Mouse (Mus musculus): ENCODE measurements at regions not wholly inside any gene's neighbourhood (a gene's known extent, or its start where the extent isn't known, plus 50 kb on each side); places are given as distances from the start of the nearest gene placed in this dataset.

GRCm38 (mm10) chr7:138593344-138593743 is 195.8 kb upstream of the Tcerg1l start:
- H3K36me3 ChIP-seq (ENCODE audit: control insufficient read depth, insufficient read depth, low read length): no peaks in the 10 kb centered on the region
- WGBS: 72% methylated on average over 2 of the region's 2 CpGs

DNA sequence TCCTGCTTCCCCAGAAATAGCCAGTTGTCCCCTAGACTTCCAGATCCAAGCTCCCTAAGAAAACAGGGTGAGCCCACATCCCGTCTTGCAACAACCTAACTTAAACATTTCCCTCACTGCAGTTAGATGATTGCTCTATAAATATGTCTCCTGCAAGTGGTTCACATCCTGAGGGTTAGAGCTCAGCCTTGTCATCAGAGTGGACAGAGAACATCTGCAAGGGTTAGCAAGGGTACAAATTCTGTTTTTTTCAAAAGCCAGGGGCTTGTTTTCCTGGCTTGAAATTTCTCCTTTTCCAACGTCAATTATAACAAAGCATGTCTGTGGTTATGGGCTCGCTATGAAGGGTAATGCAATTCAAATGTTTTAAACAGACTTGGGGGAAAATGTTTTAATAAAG is 169.8 kb upstream of the Tcerg1l start:
- Histone ChIP-seq H3K27me3 (ENCODE audit: control insufficient read depth, insufficient read depth, low read length) (no peaks in the 10 kb centered on the region), H3K9me3 (ENCODE audit: control insufficient read depth, low read depth, low read length) (no peaks in the 10 kb centered on the region), H3K36me3 (ENCODE audit: control insufficient read depth, insufficient read depth, low read length) (no peaks in the 10 kb centered on the region), H3K4me1 (ENCODE audit: control insufficient read depth, insufficient read depth, low read length) (no peaks in the 10 kb centered on the region), H3K4me2 (replicated peaks; ENCODE audit: low read depth, low read length) (no peak overlapping the region), H3K4me3 (ENCODE audit: low read depth, low read length) (no peak overlapping the region), H3K9ac (replicated peaks; ENCODE audit: low read depth, low read length) (no peak overlapping the region), H3K27ac (ENCODE audit: low read length) (no peak overlapping the region)
- WGBS: 36% methylated on average over 3 of the region's 3 CpGs
- ATAC-seq (ENCODE audit: insufficient number of reproducible peaks, insufficient read depth, low FRiP score, low read depth): no peak

More at GRCm38 (mm10) chr7:138593344-138593743, 195.8 kb upstream of the Tcerg1l start:
- Histone ChIP-seq H3K4me1 (ENCODE audit: control insufficient read depth, insufficient read depth, low read length) (no peaks in the 10 kb centered on the region), H3K9me3 (ENCODE audit: control insufficient read depth, low read depth, low read length) (no peaks in the 10 kb centered on the region), H3K27ac (ENCODE audit: low read length) (no peak overlapping the region), H3K27me3 (ENCODE audit: control insufficient read depth, insufficient read depth, low read length) (no peaks in the 10 kb centered on the region), H3K9ac (replicated peaks; ENCODE audit: low read depth, low read length) (no peak overlapping the region), H3K4me2 (replicated peaks; ENCODE audit: low read depth, low read length) (no peak overlapping the region), H3K4me3 (ENCODE audit: low read depth, low read length) (no peak overlapping the region)
- no peak for ATAC-seq (ENCODE audit: insufficient number of reproducible peaks, insufficient read depth, low FRiP score, low read depth)

GRCm38 (mm10) chr7:138551629-138552028 is 154.1 kb upstream of the Tcerg1l start:
- H3K9ac ChIP-seq (replicated peaks; ENCODE audit: low read depth, low read length): no peak overlapping the region
- H3K27me3 ChIP-seq (ENCODE audit: control insufficient read depth, insufficient read depth, low read length): no peaks in the 10 kb centered on the region
- ATAC-seq (ENCODE audit: insufficient number of reproducible peaks, insufficient read depth, low FRiP score, low read depth): no peak
- H3K27ac ChIP-seq (ENCODE audit: low read length): no peak overlapping the region
- no peaks in the 10 kb centered on the region for H3K36me3 ChIP-seq (ENCODE audit: control insufficient read depth, insufficient read depth, low read length)
- no peaks in the 10 kb centered on the region for H3K9me3 ChIP-seq (ENCODE audit: control insufficient read depth, low read depth, low read length)
- H3K4me1 ChIP-seq (ENCODE audit: control insufficient read depth, insufficient read depth, low read length): no peaks in the 10 kb centered on the region
- 70% methylated on average over 10 of the region's 10 CpGs for WGBS
- no peak overlapping the region for H3K4me3 ChIP-seq (ENCODE audit: low read depth, low read length)
- no peak overlapping the region for H3K4me2 ChIP-seq (replicated peaks; ENCODE audit: low read depth, low read length)

DNA sequence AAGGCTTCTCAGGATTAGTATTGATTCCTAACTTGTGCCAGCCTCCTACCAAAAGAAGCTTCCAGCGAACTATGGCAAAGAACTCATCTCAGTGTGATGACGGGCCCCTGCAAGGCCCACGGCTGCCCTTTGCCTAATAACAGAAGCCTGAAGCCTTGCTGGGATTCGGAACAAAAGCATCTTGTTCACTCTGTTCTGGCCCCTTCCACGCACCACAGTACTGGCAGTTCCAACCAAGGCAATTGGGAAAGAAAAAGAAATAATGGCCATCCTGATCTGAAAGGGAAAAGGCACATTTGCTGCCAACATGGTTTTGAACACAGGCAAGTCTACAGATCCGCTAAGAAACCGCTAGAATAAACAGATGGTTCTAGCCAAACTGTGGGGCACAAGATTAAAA is 150.4 kb upstream of the Tcerg1l start:
- Histone ChIP-seq H3K4me2 (replicated peaks; ENCODE audit: low read depth, low read length) (no peak overlapping the region), H3K4me1 (ENCODE audit: control insufficient read depth, insufficient read depth, low read length) (no peaks in the 10 kb centered on the region), H3K9ac (replicated peaks; ENCODE audit: low read depth, low read length) (no peak overlapping the region), H3K4me3 (ENCODE audit: low read depth, low read length) (no peak overlapping the region), H3K27ac (ENCODE audit: low read length) (no peak overlapping the region), H3K9me3 (ENCODE audit: control insufficient read depth, low read depth, low read length) (no peaks in the 10 kb centered on the region), H3K27me3 (ENCODE audit: control insufficient read depth, insufficient read depth, low read length) (no peaks in the 10 kb centered on the region), H3K36me3 (ENCODE audit: control insufficient read depth, insufficient read depth, low read length) (no peaks in the 10 kb centered on the region)
- WGBS: 88% methylated on average over 7 of the region's 7 CpGs
- no peak for ATAC-seq (ENCODE audit: insufficient number of reproducible peaks, insufficient read depth, low FRiP score, low read depth)

DNA sequence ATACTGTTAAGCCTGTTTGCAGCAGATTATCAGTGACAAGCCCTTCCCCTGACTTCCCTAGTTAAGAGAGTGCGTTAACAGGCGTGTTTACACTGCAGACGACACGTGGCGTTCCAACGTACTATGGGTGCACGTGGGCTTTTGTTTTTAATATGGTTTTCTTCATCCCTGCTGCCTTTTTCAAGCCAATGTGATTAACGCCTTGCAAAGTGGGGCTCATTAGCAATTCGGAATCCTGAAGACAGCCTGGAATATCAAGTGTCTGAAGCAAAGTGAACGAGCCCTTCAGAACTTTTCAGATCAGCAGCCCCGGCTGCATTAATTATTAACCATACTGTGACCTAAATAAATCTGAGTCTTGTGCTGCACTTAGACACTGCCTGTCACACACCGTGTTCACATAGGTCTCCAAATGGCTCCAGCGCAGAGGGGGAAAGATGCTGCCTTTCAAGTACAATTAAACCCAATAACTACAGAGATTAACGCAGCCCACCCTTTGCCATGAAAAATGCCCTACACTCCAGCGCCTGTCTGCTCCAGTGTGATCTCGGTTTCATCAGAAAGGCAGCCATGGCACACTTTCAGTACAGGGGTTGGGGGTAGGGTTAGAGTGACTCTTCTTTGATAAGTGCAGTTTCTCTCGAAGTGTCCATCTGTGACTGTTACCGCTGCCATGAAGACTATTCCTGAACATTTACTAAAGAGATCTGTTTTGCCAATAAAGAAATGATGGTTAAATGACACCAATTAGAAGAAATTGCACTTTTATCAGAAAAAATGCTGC is 140.7 kb upstream of the Tcerg1l start:
- no peak overlapping the region for H3K27ac ChIP-seq (ENCODE audit: low read length)
- WGBS: 37% methylated on average over 18 of the region's 18 CpGs
- no peak overlapping the region for H3K9ac ChIP-seq (replicated peaks; ENCODE audit: low read depth, low read length)
- H3K4me2 ChIP-seq (replicated peaks; ENCODE audit: low read depth, low read length): peak overlapping the region; percentile 27; the same call in 1 of the 2 replicates
- H3K36me3 ChIP-seq (ENCODE audit: control insufficient read depth, insufficient read depth, low read length): no peaks in the 10 kb centered on the region
- H3K4me1 ChIP-seq (ENCODE audit: control insufficient read depth, insufficient read depth, low read length): no peaks in the 10 kb centered on the region
- H3K27me3 ChIP-seq (ENCODE audit: control insufficient read depth, insufficient read depth, low read length): no peaks in the 10 kb centered on the region
- no peaks in the 10 kb centered on the region for H3K9me3 ChIP-seq (ENCODE audit: control insufficient read depth, low read depth, low read length)
- 0 out of 2 replicates have a peak, but pooled peaks have one; percentile 74 for ATAC-seq (ENCODE audit: insufficient number of reproducible peaks, insufficient read depth, low FRiP score, low read depth)
- no peak overlapping the region for H3K4me3 ChIP-seq (ENCODE audit: low read depth, low read length)

DNA sequence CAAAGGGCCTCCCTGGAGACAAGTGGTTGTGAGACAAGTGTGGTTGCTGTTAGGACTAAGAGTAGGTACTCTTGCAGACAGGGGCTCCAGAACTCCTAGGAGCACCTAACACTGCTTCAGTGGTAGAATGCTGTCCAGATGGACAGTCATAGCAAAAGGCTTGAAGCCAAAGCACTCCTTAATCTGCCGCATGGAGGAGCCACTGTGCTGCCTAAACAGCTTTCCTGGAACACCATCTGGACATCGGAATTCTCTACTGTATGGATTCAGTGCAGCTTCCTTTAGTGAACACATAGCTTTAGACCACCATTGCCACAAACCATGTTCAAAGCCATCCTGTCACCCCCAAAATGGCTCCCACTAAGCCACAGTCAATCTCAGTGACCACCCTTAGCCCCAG is 128.6 kb upstream of the Tcerg1l start:
- no peaks in the 10 kb centered on the region for H3K4me1 ChIP-seq (ENCODE audit: control insufficient read depth, insufficient read depth, low read length)
- ATAC-seq (ENCODE audit: insufficient number of reproducible peaks, insufficient read depth, low FRiP score, low read depth): no peak
- no peak overlapping the region for H3K4me2 ChIP-seq (replicated peaks; ENCODE audit: low read depth, low read length)
- H3K9ac ChIP-seq (replicated peaks; ENCODE audit: low read depth, low read length): no peak overlapping the region
- no peaks in the 10 kb centered on the region for H3K27me3 ChIP-seq (ENCODE audit: control insufficient read depth, insufficient read depth, low read length)
- no peak overlapping the region for H3K4me3 ChIP-seq (ENCODE audit: low read depth, low read length)
- H3K9me3 ChIP-seq (ENCODE audit: control insufficient read depth, low read depth, low read length): no peaks in the 10 kb centered on the region
- H3K36me3 ChIP-seq (ENCODE audit: control insufficient read depth, insufficient read depth, low read length): no peaks in the 10 kb centered on the region
- 89% methylated on average over 2 of the region's 2 CpGs for WGBS
- no peak overlapping the region for H3K27ac ChIP-seq (ENCODE audit: low read length)

- Histone ChIP-seq H3K27ac (ENCODE audit: low read length) (no peak overlapping the region), H3K4me2 (replicated peaks; ENCODE audit: low read depth, low read length) (no peak overlapping the region), H3K4me3 (ENCODE audit: low read depth, low read length) (no peak overlapping the region), H3K9me3 (ENCODE audit: control insufficient read depth, low read depth, low read length) (no peaks in the 10 kb centered on the region), H3K27me3 (ENCODE audit: control insufficient read depth, insufficient read depth, low read length) (no peaks in the 10 kb centered on the region), H3K36me3 (ENCODE audit: control insufficient read depth, insufficient read depth, low read length) (no peaks in the 10 kb centered on the region), H3K9ac (replicated peaks; ENCODE audit: low read depth, low read length) (no peak overlapping the region), H3K4me1 (ENCODE audit: control insufficient read depth, insufficient read depth, low read length) (no peaks in the 10 kb centered on the region)
- ATAC-seq (ENCODE audit: insufficient number of reproducible peaks, insufficient read depth, low FRiP score, low read depth): no peak
- 78% methylated on average over 3 of the region's 3 CpGs for WGBS
Measured at GRCm38 (mm10) chr7:138524936-138525335, 127.4 kb upstream of the Tcerg1l start.

GRCm38 (mm10) chr7:138514171-138514570 is 116.6 kb upstream of the Tcerg1l start:
- no peak overlapping the region for H3K27ac ChIP-seq (ENCODE audit: low read length)
- H3K9ac ChIP-seq (replicated peaks; ENCODE audit: low read depth, low read length): no peak overlapping the region
- ATAC-seq (ENCODE audit: insufficient number of reproducible peaks, insufficient read depth, low FRiP score, low read depth): no peak
- H3K36me3 ChIP-seq (ENCODE audit: control insufficient read depth, insufficient read depth, low read length): no peaks in the 10 kb centered on the region
- H3K9me3 ChIP-seq (ENCODE audit: control insufficient read depth, low read depth, low read length): no peaks in the 10 kb centered on the region
- H3K4me2 ChIP-seq (replicated peaks; ENCODE audit: low read depth, low read length): no peak overlapping the region
- whole genome bisulfite sequencing: 91% methylated on average over 2 of the region's 2 CpGs
- no peaks in the 10 kb centered on the region for H3K4me1 ChIP-seq (ENCODE audit: control insufficient read depth, insufficient read depth, low read length)
- H3K27me3 ChIP-seq (ENCODE audit: control insufficient read depth, insufficient read depth, low read length): no peaks in the 10 kb centered on the region
- H3K4me3 ChIP-seq (ENCODE audit: low read depth, low read length): no peak overlapping the region

DNA sequence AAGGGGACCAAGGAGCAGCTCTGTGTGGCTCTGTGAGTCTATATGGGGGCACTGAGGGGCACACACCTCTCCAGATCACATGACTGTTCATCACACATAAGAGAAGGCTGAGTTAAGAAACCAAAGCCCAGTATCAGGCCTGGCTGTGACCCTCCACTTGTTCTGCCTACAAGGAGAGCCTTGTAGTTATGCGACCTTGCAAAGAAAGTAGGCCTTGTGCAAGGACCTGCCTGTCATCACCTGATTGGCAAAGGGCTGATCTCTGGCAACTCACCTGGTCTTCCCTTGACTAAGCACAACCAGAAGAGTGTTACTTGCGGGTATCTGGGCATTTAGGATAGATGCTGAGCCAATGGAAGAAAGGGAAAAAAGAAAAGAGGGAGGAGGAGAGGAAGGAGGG is 107.7 kb upstream of the Tcerg1l start:
- Histone ChIP-seq H3K27ac (ENCODE audit: low read length) (no peak overlapping the region), H3K9me3 (ENCODE audit: control insufficient read depth, low read depth, low read length) (no peaks in the 10 kb centered on the region), H3K4me2 (replicated peaks; ENCODE audit: low read depth, low read length) (no peak overlapping the region), H3K4me1 (ENCODE audit: control insufficient read depth, insufficient read depth, low read length) (no peaks in the 10 kb centered on the region), H3K9ac (replicated peaks; ENCODE audit: low read depth, low read length) (no peak overlapping the region), H3K36me3 (ENCODE audit: control insufficient read depth, insufficient read depth, low read length) (no peaks in the 10 kb centered on the region), H3K27me3 (ENCODE audit: control insufficient read depth, insufficient read depth, low read length) (no peaks in the 10 kb centered on the region), H3K4me3 (ENCODE audit: low read depth, low read length) (no peak overlapping the region)
- WGBS: 83% methylated on average over 2 of the region's 2 CpGs
- ATAC-seq (ENCODE audit: insufficient number of reproducible peaks, insufficient read depth, low FRiP score, low read depth): no peak
